Mouse (Mus musculus) thymus, adult 2 months (tissue): ENCODE results near the gene Pnliprp2.

Source experiments
- CTCF ChIP-seq: fragments of 200-500 bp; IDR thresholded peaks from 2 replicates; pipeline ENCODE4 v1.5.1; 2012; ENCODE audit warnings: mild to moderate bottlenecking, control low read depth, low read length, moderate library complexity, borderline replicate concordance; ENCODE audit not compliant: control insufficient read depth, poor library complexity, insufficient read depth; ENCODE audit errors: extremely low read depth
- POLR2A ChIP-seq: fragments of 200-500 bp; IDR thresholded peaks from 2 replicates; pipeline ENCODE4 v1.6.1; 2012; ENCODE audit warnings: mild to moderate bottlenecking, low read length, control low read depth, moderate library complexity; ENCODE audit not compliant: control insufficient read depth, poor library complexity, insufficient read depth; ENCODE audit errors: extremely low read depth

DNA sequence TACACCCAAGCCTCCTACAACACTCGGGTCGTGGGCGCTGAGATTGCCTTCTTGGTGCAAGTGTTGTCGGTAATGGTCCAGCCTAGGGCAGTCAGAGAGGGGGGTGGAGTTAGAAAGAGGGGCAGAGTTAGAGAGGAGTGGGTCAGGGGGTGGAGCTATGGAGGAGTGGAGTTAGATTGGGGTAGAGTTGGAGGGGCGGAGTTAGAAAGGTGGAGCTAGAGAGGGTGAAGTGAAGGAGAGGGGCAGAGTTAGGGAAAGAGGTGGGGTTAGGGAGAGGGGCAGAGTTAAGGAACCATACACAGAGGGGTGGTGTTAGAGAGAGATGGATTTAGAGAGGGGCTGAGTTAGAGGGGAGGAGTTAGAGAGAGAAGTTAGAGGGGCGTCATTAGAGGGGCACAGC, 2.8 kb downstream of the Pnliprp2 start:
- no peak for TF ChIP-seq CTCF
- TF ChIP-seq POLR2A = no peak
